Mouse (Mus musculus) hindbrain, embryonic 13.5 days (tissue): ENCODE data around the gene Bcl11b. TPM values are rescaled to one million over a fixed set of nuclear protein-coding genes. Genes with fewer than 3 reads are reported as not detected.
A peak's percentile ranks its signal among the peaks of the same experiment; 100 is the strongest.

Experiments used
- ATAC-seq: fragments of 200-750 bp; cut with Nextera tagmentation; 2 replicates; pipeline ENCODE4 v1.8.0; 2017; ENCODE audit warnings: moderate TSS enrichment; ENCODE audit not compliant: low FRiP score
- H3K27ac ChIP-seq: fragments of 300-500 bp; sonication (generic); 2 replicates; pipeline ENCODE4 v1.5.1; 2015; ENCODE audit warnings: inconsistent platforms, mild to moderate bottlenecking, moderate library complexity
- H3K27me3 ChIP-seq: fragments of 300-500 bp; sonication (generic); 2 replicates; pipeline ENCODE4 v1.6.1; 2015; ENCODE audit warnings: mild to moderate bottlenecking, inconsistent platforms
- H3K36me3 ChIP-seq: fragments of 300-500 bp; sonication (generic); 2 replicates; pipeline ENCODE4 v1.6.1; 2015; ENCODE audit warnings: mild to moderate bottlenecking, inconsistent platforms
- H3K4me1 ChIP-seq: fragments of 300-500 bp; sonication (generic); replicated peaks from 2 replicates; pipeline ENCODE4 v1.6.1; 2015; ENCODE audit warnings: inconsistent platforms
- H3K4me2 ChIP-seq: fragments of 300-500 bp; sonication (generic); 2 replicates; pipeline ENCODE4 v1.6.1; 2015; ENCODE audit warnings: inconsistent platforms, mild to moderate bottlenecking, moderate library complexity
- H3K4me3 ChIP-seq: fragments of 300-500 bp; sonication (generic); 2 replicates; pipeline ENCODE4 v1.5.1; 2015; ENCODE audit warnings: mild to moderate bottlenecking, inconsistent platforms
- H3K9ac ChIP-seq: fragments of 300-500 bp; sonication (generic); 2 replicates; pipeline ENCODE4 v1.6.1; 2015; ENCODE audit warnings: mild to moderate bottlenecking, inconsistent platforms
- H3K9me3 ChIP-seq: fragments of 300-500 bp; sonication (generic); 2 replicates; pipeline ENCODE4 v1.6.1; 2016; ENCODE audit warnings: inconsistent platforms
- WGBS: fragments of 180-500 bp; shearing (Covaris S2); methylation state at CpG from one replicate; pipeline ENCODE4 v1.1.7; 2015; 5-methylcytosine and 5-hydroxymethylcytosine counted together
- polyA plus RNA-seq: library from polyadenylated mRNA; unstranded; fragments of >200 nt; fragmentation: Nextera tagmentation; extraction: Ambion mirVana; gene quantifications from 2 replicates; pipeline ENCODE4 v1.2.1, GENCODE M21; 2015

Bcl11b gene
- polyA plus RNA-seq, 1 experiment from 2014 or later, result 31.0 TPM

DNA sequence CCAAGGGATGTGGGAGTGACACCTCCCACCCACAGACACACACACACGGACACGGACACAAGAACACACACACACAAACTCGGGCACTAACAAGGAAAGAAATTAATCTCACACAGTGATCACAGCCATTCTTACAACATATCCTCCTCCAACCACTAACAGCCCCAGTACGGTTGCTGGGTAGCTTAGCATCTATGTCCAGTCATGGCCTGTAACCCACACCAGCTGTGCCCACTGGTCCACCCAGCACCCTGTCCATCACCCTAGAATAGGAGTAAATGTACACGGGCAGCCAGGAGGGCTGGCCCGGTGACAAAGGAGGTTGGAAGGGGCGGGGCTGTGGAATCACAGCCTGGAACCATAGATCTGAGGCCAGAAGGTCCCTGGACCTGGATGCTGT, 74.5 kb downstream of the Bcl11b start:
- Histone ChIP-seq H3K9ac (peak overlapping the region; percentile 53; the same call in 1 of the 2 replicates), H3K36me3 (no peaks in the 10 kb centered on the region), H3K4me2 (peak overlapping the region; percentile 51), H3K27me3 (no peaks in the 10 kb centered on the region), H3K4me1 (peaks cover 96% of the 10 kb centered on the region), H3K27ac (peak overlapping the region; percentile 88), H3K4me3 (no peak overlapping the region; the same call in 1 of the 2 replicates), H3K9me3 (no peaks in the 10 kb centered on the region)
- no peak for ATAC-seq
- 41% methylated on average over 7 of the region's 7 CpGs for WGBS

GRCm38 (mm10) chr12:107928464-107928901, 74.9 kb downstream of the Bcl11b start:
- peak overlapping the region; percentile 88 for H3K27ac ChIP-seq
- peak overlapping the region; percentile 63; the same call in 1 of the 2 replicates for H3K9ac ChIP-seq
- ATAC-seq, result peak; percentile 72

DNA sequence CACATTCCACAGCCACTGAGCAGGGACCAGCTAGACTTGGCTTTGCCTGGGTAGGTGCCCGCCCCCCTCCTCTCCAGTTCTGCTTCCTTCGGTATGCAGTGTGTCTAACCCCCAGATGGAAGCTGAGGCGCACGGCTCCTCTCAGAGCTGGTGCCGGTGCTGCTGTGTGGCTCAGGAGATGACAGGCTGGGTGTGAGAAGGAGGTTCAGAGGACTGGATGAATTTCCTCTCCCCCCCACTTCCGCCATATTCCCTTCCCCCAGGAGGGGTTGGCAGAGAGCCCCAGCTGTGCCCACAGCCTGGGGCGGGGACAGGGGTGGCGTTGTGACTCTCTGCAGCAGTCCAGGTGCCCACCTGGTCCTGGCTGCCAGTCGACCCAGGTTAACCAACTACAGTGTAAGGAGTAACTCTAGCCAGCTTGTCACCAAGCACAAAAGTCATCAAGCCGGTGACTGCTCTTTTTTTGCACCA, 75.4 kb downstream of the Bcl11b start:
- Histone ChIP-seq H3K4me1 (peaks cover 93% of the 10 kb centered on the region), H3K36me3 (no peaks in the 10 kb centered on the region), H3K27me3 (0 out of 2 replicates have a peak, but pooled peaks cover 3% of the 10 kb centered on the region), H3K4me3 (peak overlapping the region; percentile 22), H3K27ac (peak overlapping the region; percentile 88), H3K9me3 (no peaks in the 10 kb centered on the region), H3K4me2 (peak overlapping the region; percentile 51), H3K9ac (peak overlapping the region; percentile 63)
- 25% methylated on average over 10 of the region's 10 CpGs for WGBS
- peak; percentile 70 for ATAC-seq

More at GRCm38 (mm10) chr12:107928464-107928901, 74.9 kb downstream of the Bcl11b start:
- H3K4me1 ChIP-seq, result peaks cover 96% of the 10 kb centered on the region
- no peaks in the 10 kb centered on the region for H3K9me3 ChIP-seq
- WGBS, result 31% methylated on average over 15 of the region's 15 CpGs
- H3K36me3 ChIP-seq, result no peaks in the 10 kb centered on the region
- H3K4me2 ChIP-seq, result peak overlapping the region; percentile 51
- H3K4me3 ChIP-seq, result peak overlapping the region; percentile 22
- no peaks in the 10 kb centered on the region for H3K27me3 ChIP-seq

DNA sequence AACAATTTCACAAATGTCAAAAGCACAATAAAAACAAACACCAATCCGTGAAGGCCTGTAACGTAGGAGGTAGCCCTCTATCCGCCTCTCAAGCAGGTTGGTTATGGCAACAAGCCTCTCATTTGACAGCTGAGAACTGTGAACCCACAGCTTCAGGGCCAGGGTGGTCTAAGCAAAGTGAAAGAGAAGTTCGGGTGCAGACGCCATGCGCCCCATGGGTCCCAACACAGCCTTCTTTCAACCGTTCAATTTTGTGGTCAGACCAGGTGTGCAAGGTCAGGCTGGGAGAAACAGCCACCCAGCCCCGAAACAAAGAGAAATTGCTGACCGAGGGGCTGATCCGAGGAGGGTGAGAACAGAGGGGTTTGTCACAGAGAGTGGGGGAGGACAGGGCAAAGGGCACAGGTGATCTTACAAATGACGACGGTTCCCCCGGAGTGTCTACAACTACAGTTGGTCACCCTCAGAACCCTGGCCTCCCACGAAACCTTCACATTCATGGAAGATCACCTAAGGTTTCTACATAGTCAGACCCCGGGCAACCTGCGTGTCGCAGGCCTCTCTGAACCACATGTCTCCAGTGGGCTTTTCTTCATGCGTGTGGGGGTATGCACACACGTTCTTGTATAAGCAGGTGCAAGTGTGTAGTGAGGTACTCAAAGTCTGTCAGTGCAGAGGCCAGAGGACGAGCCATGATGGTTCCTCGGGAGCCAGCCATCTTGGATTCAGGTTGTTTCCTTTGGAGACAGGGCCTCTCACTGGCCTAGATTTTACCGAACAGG, 77.1 kb downstream of the Bcl11b start:
- H3K9ac ChIP-seq, result no peak overlapping the region
- no peaks in the 10 kb centered on the region for H3K9me3 ChIP-seq
- H3K4me2 ChIP-seq, result no peak overlapping the region
- ATAC-seq, result no peak
- H3K27me3 ChIP-seq, result 0 out of 2 replicates have a peak, but pooled peaks cover 3% of the 10 kb centered on the region
- 88% methylated on average over 22 of the region's 22 CpGs for WGBS
- H3K4me3 ChIP-seq, result no peak overlapping the region
- peak overlapping the region; percentile 88; the same call in 1 of the 2 replicates for H3K27ac ChIP-seq
- no peaks in the 10 kb centered on the region for H3K36me3 ChIP-seq
- peaks cover 87% of the 10 kb centered on the region for H3K4me1 ChIP-seq

- Histone ChIP-seq H3K36me3 (no peaks in the 10 kb centered on the region), H3K27ac (no peak overlapping the region), H3K9ac (no peak overlapping the region), H3K27me3 (0 out of 2 replicates have a peak, but pooled peaks cover 3% of the 10 kb centered on the region), H3K4me1 (peaks cover 82% of the 10 kb centered on the region), H3K4me3 (no peak overlapping the region), H3K9me3 (no peaks in the 10 kb centered on the region), H3K4me2 (no peak overlapping the region)
- 85% methylated on average over 4 of the region's 4 CpGs for WGBS
- ATAC-seq, result no peak
These were observed 78.7 kb downstream of the Bcl11b start for GRCm38 (mm10) chr12:107924696-107925095.

GRCm38 (mm10) chr12:107923963-107924362, 79.4 kb downstream of the Bcl11b start:
- Histone ChIP-seq H3K27ac (no peak overlapping the region), H3K36me3 (no peaks in the 10 kb centered on the region), H3K4me1 (peaks cover 74% of the 10 kb centered on the region), H3K4me3 (no peak overlapping the region), H3K4me2 (no peak overlapping the region), H3K27me3 (0 out of 2 replicates have a peak, but pooled peaks cover 3% of the 10 kb centered on the region), H3K9ac (no peak overlapping the region), H3K9me3 (no peaks in the 10 kb centered on the region)
- WGBS, result 73% methylated on average over 3 of the region's 3 CpGs
- ATAC-seq, result no peak

GRCm38 (mm10) chr12:107922180-107922579, 81.2 kb downstream of the Bcl11b start:
- Histone ChIP-seq H3K36me3 (peaks cover 3% of the 10 kb centered on the region), H3K27me3 (0 out of 2 replicates have a peak, but pooled peaks cover 3% of the 10 kb centered on the region), H3K27ac (no peak overlapping the region), H3K9ac (no peak overlapping the region), H3K4me2 (no peak overlapping the region), H3K4me1 (peaks cover 57% of the 10 kb centered on the region), H3K9me3 (no peaks in the 10 kb centered on the region), H3K4me3 (no peak overlapping the region)
- 93% methylated on average over 7 of the region's 7 CpGs for WGBS
- ATAC-seq, result no peak

DNA sequence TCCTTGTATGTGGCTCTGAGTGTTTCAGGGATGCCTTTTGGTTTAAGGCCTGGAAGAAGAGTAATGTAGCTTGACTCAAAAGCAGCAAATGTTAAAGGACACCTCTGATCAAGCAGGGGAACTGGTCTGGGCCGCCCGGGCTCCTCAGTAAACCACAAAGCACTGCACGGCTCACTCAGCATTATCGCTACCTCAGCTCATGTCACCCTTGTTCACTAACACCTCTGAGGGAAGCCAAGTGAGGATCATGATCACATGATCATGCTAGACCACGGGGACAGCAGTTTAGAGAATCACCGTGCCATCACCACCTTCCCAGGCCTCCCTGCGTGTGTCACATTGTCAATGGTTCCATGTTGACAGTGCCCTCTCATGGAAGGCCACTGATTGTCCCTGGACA, 81.8 kb downstream of the Bcl11b start:
- H3K9ac ChIP-seq, result no peak overlapping the region
- H3K27me3 ChIP-seq, result 0 out of 2 replicates have a peak, but pooled peaks cover 3% of the 10 kb centered on the region
- H3K9me3 ChIP-seq, result peaks cover 5% of the 10 kb centered on the region
- H3K27ac ChIP-seq, result peak overlapping the region; percentile 18; the same call in 1 of the 2 replicates
- H3K36me3 ChIP-seq, result peaks cover 10% of the 10 kb centered on the region
- WGBS, result 89% methylated on average over 7 of the region's 7 CpGs
- H3K4me1 ChIP-seq, result peaks cover 50% of the 10 kb centered on the region
- ATAC-seq, result 0 out of 2 replicates have a peak, but pooled peaks have one; percentile 33
- no peak overlapping the region for H3K4me3 ChIP-seq
- H3K4me2 ChIP-seq, result no peak overlapping the region

- 63% methylated on average over 6 of the region's 6 CpGs for WGBS
These were observed 82.2 kb downstream of the Bcl11b start for GRCm38 (mm10) chr12:107921154-107921553.

DNA sequence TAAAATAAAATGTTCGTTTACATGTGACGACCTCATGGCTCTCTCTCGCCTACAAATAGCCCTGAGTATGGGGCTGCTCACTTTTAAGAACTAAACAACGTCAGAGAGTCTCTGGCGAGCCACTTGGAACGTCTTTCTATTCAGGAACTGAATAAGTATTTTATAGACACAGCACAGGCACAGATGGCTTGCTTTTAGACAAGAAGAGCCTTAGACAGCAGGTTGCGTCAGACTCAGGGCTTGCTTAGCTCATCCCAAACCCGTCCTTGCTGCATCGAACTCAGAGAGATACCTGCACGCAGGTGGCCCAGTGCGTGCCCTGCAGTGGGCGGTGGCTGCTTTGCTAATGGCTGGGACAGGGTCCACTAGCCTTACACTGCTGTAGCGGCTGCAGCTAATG, 82.7 kb downstream of the Bcl11b start:
- H3K9me3 ChIP-seq, result peaks cover 14% of the 10 kb centered on the region
- peak overlapping the region; percentile 6; the same call in 1 of the 2 replicates for H3K9ac ChIP-seq
- peak overlapping the region; percentile 18; the same call in 1 of the 2 replicates for H3K27ac ChIP-seq
- H3K36me3 ChIP-seq, result peaks cover 18% of the 10 kb centered on the region
- 0 out of 2 replicates have a peak, but pooled peaks cover 3% of the 10 kb centered on the region for H3K27me3 ChIP-seq
- H3K4me3 ChIP-seq, result no peak overlapping the region
- H3K4me2 ChIP-seq, result no peak overlapping the region
- no peak for ATAC-seq
- H3K4me1 ChIP-seq, result peaks cover 45% of the 10 kb centered on the region
- 74% methylated on average over 13 of the region's 13 CpGs for WGBS

More at GRCm38 (mm10) chr12:107921154-107921553, 82.2 kb downstream of the Bcl11b start:
- Histone ChIP-seq H3K4me2 (no peak overlapping the region), H3K27ac (peak overlapping the region; percentile 18; the same call in 1 of the 2 replicates), H3K4me3 (no peak overlapping the region), H3K4me1 (peaks cover 46% of the 10 kb centered on the region), H3K36me3 (peaks cover 14% of the 10 kb centered on the region), H3K9me3 (peaks cover 10% of the 10 kb centered on the region), H3K9ac (peak overlapping the region; percentile 6; the same call in 1 of the 2 replicates), H3K27me3 (0 out of 2 replicates have a peak, but pooled peaks cover 3% of the 10 kb centered on the region)
- no peak for ATAC-seq

GRCm38 (mm10) chr12:107920076-107920475, 83.3 kb downstream of the Bcl11b start:
- H3K9ac ChIP-seq, result no peak overlapping the region
- peaks cover 39% of the 10 kb centered on the region for H3K4me1 ChIP-seq
- ATAC-seq, result no peak
- peaks cover 19% of the 10 kb centered on the region for H3K9me3 ChIP-seq
- H3K36me3 ChIP-seq, result peaks cover 24% of the 10 kb centered on the region
- H3K27ac ChIP-seq, result no peak overlapping the region
- H3K27me3 ChIP-seq, result 0 out of 2 replicates have a peak, but pooled peaks cover 3% of the 10 kb centered on the region
- WGBS, result 95% methylated on average over 2 of the region's 2 CpGs
- no peak overlapping the region for H3K4me2 ChIP-seq
- H3K4me3 ChIP-seq, result no peak overlapping the region

GRCm38 (mm10) chr12:107918779-107919178, 84.6 kb downstream of the Bcl11b start:
- Histone ChIP-seq H3K27ac (no peak overlapping the region), H3K9ac (no peak overlapping the region), H3K9me3 (peaks cover 19% of the 10 kb centered on the region), H3K36me3 (peaks cover 25% of the 10 kb centered on the region), H3K4me2 (no peak overlapping the region), H3K4me3 (no peak overlapping the region), H3K27me3 (0 out of 2 replicates have a peak, but pooled peaks cover 3% of the 10 kb centered on the region), H3K4me1 (peaks cover 33% of the 10 kb centered on the region)
- no peak for ATAC-seq
- WGBS, result 94% methylated on average over 6 of the region's 6 CpGs
